Mouse (Mus musculus) megakaryocyte progenitor cell, adult 5-6 weeks (primary cell): ENCODE data around the gene Pde3a. TPM values are rescaled to one million over a fixed set of nuclear protein-coding genes. Genes with fewer than 3 reads are reported as not detected.

Source experiments
- ATAC-seq: replicated peaks from 2 replicates; pipeline ENCODE4 v1.8.0; 2016; ENCODE audit warnings: mild to moderate bottlenecking, moderate TSS enrichment, inconsistent platforms; ENCODE audit not compliant: poor library complexity
- total RNA-seq, 2 experiments: library from RNA; stranded (forward) in 1 of 2; stranded (reverse) in 1 of 2; fragments of 157-497, 149-512 nt in 1 of 2; fragments of 200-1000 nt in 1 of 2; gene quantifications; 2 replicates each; pipeline versions ENCODE4 v1.2.3 to v1.2.4; 2015 to 2017

Gene Pde3a
- total RNA-seq, 2 experiments from 2014 or later: not detected

GRCm38 (mm10) chr6:141395926-141396325 is 146.9 kb downstream of the Pde3a start:
- ATAC-seq: no peak

GRCm38 (mm10) chr6:141399411-141399810 is 150.3 kb downstream of the Pde3a start:
- ATAC-seq: no peak

DNA sequence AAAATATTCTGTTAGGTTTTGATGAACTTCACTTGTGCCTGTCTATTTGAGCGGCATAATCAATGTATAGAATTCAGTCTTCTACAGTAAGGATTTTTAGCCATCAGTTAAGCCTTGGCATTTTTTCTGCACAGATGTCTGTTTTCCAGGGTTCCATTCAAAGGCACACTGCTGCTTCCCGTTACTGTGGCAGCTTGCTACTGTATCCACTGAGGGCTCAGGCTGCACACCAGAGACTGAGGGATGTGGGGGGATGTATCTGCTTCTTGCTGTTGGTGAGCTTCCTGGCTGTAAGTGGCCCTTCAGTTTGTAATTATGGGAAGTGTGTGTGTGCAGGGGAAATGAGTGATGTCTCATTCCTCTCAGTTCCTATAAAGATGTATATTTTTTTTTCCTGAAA is 154.9 kb downstream of the Pde3a start:
- no peak for ATAC-seq

DNA sequence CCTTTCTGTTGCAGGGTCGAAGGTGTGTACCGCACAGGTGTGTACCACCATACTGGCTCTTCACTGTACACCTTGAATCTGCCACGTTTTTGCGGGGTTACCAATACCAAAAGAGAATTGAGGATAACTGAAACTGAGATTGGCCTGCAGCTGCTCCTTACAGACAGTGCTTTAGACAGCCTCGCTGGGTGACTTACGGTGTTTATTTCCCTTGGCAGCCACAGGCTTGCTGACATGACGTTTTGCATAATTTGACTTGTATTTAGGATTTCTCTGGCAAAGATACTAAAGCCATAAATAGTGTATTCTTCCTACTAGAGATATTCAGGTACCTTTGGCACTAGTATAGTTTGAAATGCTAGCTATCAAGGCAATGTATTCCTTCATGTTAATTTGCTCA is 155.6 kb downstream of the Pde3a start:
- ATAC-seq: no peak

DNA sequence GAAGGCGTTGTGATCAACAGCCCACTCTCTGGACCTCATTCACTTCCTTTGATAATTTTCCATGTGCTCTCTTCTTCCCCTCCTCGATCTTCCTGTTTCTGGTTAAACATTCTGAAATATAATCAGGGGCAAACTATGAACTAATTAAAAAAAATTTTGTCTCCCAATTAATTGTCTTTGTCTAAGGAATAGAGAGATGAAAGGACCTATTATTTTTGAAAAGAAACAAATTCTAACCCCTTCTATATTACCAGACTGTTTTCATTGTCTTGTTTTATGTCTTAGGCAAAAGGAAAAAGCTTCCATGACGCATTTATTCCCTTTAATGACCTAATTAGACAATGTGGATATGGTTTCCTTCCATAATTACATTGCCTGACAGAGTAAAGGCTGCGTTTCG is 156.4 kb downstream of the Pde3a start:
- ATAC-seq: no peak

GRCm38 (mm10) chr6:141408758-141409157 is 159.7 kb downstream of the Pde3a start:
- ATAC-seq: no peak

GRCm38 (mm10) chr6:141410836-141411235 is 161.8 kb downstream of the Pde3a start:
- no peak for ATAC-seq

DNA sequence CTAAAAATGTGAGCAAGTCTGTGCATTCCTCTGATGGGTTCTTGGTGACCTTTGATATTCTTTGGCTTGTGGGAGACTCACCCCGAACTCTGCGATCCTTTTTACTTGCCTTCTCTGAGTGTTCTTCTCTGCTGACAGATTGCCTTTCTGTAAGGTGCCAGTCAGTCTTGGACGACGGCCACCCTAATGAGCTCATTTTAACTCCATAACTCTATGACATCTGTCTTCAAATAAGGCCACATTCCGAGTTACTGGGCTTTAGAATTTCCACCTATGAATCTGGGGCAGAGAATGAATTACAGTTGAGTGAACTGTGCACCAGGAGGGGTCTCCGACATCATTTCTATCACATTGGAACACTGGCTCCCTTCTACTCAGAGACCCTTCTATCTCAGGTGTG is 176.0 kb downstream of the Pde3a start:
- ATAC-seq: no peak

DNA sequence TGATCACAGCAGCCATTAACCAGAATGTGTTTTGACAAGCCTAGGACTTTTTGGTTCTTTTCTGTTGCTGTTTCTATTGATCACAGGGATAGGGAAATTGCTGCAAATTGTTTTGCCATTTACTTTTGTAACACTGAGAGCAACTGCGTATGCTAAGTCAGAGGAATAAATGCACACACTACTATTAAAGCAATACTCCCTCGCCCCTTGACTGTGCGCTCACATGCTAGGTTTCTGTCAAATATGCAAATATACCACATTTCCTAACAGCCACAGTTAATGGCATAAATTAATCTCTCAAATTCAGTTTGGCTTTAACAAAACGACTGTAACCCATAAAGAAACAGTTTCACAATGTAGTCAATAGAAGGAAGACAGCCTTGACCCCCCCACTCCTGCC is 179.5 kb downstream of the Pde3a start:
- no peak for ATAC-seq

- ATAC-seq: peak; percentile 68
These were observed 181.1 kb downstream of the Pde3a start for GRCm38 (mm10) chr6:141430134-141430533.

DNA sequence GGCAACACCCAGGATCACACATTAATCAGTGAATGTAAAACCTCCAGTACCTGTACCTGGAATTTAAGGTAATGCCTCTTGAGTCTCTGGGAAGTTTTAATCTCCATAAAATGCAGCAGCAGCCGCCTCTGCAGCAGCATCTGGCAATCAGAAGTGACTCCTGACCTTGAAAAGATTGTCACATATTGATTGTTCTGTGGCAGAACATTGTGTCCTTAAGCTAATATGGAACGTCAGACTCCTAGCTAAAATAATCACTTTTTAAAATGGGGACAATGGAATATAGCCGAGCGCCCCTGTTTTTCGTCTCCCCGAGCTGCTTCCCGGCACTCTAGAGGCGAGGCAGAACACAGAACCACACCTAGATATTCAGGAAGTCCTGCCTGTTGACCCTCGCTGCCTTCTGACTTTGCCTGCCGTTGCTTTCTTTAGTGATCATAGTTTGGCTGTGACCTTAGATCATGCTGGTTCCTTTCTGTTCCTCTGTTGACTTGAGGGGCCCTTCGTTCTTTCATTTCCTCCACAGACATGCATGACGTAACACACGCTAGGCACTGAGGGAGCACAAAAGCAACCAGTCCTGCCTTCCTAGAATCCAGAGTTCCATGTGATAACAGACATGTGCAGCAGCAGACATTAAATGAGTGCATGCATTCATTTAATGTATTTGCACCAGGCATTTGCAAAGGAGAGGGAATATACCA is 183.4 kb downstream of the Pde3a start:
- no peak for ATAC-seq

- ATAC-seq: no peak
These were observed 185.1 kb downstream of the Pde3a start for GRCm38 (mm10) chr6:141433917-141434756.

DNA sequence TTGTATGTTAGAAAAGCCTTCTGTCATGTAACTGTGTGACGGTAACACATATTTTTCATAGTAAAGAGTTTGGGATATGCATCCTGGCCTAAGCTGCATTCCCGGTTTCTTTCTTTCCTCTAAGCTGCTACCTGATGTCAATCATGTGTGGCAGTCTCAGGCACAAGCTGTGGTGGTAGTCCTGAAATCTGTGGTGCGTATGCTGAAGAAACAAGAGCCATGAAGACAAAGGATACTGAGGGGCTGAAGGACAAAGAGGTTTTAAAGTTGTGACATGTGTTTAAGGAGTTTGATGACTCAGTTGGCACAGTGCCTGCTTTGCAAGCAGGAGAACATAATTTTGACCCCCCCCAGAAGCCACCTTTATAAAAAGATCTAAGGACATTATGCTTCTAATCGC is 186.1 kb downstream of the Pde3a start:
- no peak for ATAC-seq

DNA sequence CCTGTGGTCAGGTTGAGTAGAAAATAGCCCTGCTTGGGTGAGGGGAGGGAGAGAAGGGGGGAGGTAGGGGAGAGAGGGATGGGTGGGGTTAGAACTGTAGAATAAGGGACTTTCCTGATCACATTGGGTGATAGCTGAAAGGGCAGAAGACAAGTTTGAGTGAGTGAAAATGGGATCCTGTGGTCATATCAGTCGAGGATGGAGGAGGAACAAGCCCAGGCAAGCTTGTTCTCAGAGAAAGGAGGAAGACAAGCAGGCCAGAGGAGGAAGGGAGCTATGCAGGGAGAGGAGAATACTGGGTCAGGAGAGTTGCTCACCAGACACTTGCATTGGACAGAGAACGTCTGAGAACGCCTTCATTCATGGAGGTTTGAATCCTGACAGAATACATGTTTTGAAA is 190.9 kb downstream of the Pde3a start:
- no peak for ATAC-seq

DNA sequence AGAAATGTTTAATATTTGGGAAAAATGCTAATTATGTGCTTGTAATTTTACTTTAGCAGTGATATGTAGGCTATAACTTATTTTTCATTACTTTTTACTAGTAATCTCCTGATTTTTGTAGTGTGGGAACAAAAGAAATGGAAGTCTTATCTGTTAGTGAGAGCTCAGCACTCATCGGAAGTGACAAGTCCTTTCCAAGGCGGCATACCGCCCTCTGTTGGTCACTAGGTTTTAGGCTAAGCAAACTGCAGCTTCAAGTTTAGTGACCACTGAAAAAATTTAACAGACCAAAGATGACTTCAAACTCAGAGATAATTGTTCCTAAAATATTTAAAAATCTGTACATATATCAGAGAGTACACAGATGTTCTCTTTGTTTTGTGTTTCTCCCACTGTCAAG is 198.5 kb downstream of the Pde3a start:
- peak; percentile 80 for ATAC-seq

- no peak for ATAC-seq
These were observed 199.8 kb downstream of the Pde3a start for GRCm38 (mm10) chr6:141448886-141449285.

DNA sequence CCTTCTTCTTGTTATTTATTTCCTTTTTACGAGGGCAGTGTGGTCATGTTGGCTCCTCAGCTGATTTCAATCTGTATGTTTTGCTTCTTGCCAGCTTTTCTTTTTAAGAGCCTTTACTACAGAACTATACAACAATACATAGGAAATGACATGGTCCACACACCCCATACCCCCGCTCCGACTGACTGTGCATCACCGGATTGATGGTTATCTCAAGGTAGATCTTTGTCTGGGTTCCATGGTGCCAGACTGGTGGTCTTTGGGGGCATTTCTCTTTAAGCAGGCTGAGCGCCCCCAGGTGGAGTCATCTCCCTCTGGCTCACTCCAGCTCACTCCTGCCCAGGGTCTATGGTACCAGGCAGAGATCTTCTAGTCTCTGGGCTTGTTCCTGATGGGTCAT is 206.3 kb downstream of the Pde3a start:
- no peak for ATAC-seq

- no peak for ATAC-seq
These were observed 207.5 kb downstream of the Pde3a start for GRCm38 (mm10) chr6:141456591-141456990.

- no peak for ATAC-seq
These were observed 221.2 kb downstream of the Pde3a start for GRCm38 (mm10) chr6:141470251-141470650.

DNA sequence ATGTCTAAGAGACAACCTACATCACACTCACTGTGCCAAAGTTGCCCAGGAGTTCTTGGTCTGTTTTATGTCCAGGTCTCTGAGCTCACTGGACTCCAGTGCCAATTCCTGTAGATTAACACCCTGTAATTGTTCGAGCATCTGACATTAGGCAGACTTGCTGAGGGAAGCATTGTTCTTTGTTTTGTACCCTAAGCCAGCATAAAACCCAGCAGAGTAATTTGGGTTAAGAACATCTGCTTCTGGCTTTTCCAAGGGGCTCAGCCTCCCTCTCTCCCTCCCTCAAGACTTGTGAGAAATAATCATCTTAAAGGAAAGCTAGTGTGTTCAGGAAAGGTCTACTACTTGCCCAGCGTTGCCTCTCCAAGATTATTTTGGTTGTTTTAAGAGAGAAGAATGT is 225.2 kb downstream of the Pde3a start:
- ATAC-seq: no peak

DNA sequence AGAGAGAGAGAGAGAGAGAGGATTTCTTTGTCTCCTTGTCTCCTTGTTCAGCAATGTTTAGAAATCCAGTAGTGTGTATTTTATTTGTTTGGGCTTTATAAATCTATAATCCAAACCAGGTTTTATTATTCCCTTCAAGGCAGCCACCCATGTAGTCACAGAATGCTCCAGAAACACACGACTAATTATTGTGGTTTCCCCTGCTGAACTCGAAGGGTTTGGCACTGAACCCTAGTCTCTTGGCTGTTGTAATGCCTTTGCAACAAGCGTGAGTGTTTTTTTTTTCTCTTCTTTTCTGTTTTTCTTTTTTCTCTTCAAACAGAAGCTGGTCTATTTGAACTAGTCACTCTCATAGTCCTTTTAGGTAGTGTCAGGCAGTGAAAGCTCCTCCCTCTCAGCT is 225.6 kb downstream of the Pde3a start:
- no peak for ATAC-seq

- ATAC-seq: no peak
These were observed 236.4 kb downstream of the Pde3a start for GRCm38 (mm10) chr6:141485302-141486021.
